Mouse (Mus musculus): Measurements from ENCODE around the gene Gm12185. TPM values are rescaled to one million over a fixed set of nuclear protein-coding genes. Genes with fewer than 3 reads are reported as not detected.

The Gm12185 gene
- polyA plus RNA-seq, 1 experiment from 2014 or later = not detected

DNA sequence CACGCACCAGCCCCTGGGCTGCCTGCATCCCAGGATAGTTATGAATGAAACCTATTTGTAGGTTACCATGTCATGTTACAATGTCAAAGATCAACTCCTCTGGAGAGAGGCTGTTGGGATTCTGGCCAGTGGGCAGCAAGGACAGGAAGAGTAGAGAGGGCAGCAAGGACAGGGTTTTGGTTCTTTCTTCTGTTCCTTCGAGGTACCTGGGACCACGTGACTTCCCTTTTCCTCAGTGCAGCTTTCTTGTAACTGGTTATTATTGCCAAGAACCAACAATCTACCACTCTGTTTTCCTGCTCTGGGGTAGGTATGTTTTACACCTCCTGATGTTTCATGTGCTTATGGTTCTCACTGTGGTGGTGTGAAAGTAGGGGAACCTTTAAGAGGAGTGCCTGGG lies 128.2 kb downstream of the Gm12185 start:
- Histone ChIP-seq H3K4me2 (ENCODE audit: low read depth, low read length) (no peak overlapping the region), H3K27ac (replicated peaks; ENCODE audit: low read depth, low read length) (no peak overlapping the region)

DNA sequence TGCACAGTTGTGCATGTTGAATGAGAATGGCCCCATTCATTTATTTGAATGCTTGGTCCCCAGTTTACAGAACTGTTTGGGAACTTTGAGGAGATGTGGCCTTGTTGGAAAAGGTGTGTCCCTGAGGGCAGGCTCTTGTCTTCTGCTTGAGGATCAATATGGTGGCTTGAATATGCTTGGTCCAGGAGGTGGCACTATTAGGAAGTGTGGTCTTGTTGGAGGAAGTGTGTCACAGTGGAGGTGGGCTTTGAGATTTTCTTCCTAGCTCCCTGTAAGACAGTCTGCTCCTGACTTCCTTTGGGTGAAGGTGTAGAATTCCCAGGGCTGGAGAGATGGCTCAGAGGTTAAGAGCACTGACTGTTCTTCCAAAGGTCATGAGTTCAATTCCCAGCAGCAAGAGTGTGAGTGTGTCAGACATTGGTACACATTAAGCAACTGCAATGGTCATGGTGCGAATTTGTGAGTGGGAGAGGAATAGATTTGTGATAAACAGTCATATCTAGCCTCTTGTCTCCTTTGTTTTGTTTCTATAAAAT lies 129.2 kb downstream of the Gm12185 start:
- no peak overlapping the region for H3K27ac ChIP-seq (replicated peaks; ENCODE audit: low read depth, low read length)
- H3K9ac ChIP-seq (replicated peaks; ENCODE audit: low read length) = no peak overlapping the region
- no peaks in the 10 kb centered on the region for H3K9me3 ChIP-seq (replicated peaks; ENCODE audit: control insufficient read depth, low read length)
- no peak overlapping the region for H3K4me2 ChIP-seq (ENCODE audit: low read depth, low read length)
- DNase-seq (ENCODE audit: low spot score) = no peak
- H3K4me3 ChIP-seq (ENCODE audit: low read depth, low read length) = no peak overlapping the region
- no peaks in the 10 kb centered on the region for H3K27me3 ChIP-seq (ENCODE audit: control insufficient read depth, insufficient read depth, low read length)
- WGBS = 76% methylated on average over 1 of the region's 1 CpGs
- H3K4me1 ChIP-seq (ENCODE audit: control insufficient read depth, insufficient read depth, low read length) = no peaks in the 10 kb centered on the region
- ATAC-seq (replicated peaks; ENCODE audit: insufficient number of reproducible peaks, low FRiP score, low TSS enrichment, low read depth) = no peak
- H3K36me3 ChIP-seq (replicated peaks; ENCODE audit: control insufficient read depth, insufficient read depth, low read depth, low read length) = no peaks in the 10 kb centered on the region

More for the DNA sequence above, 128.2 kb downstream of the Gm12185 start:
- no peak overlapping the region for H3K9ac ChIP-seq (replicated peaks; ENCODE audit: low read length)
- 78% methylated on average over 3 of the region's 3 CpGs for WGBS
- no peak overlapping the region for H3K4me3 ChIP-seq (ENCODE audit: low read depth, low read length)
- no peak for DNase-seq (ENCODE audit: low spot score)
- H3K36me3 ChIP-seq (replicated peaks; ENCODE audit: control insufficient read depth, insufficient read depth, low read depth, low read length) = no peaks in the 10 kb centered on the region
- H3K4me1 ChIP-seq (ENCODE audit: control insufficient read depth, insufficient read depth, low read length) = no peaks in the 10 kb centered on the region
- H3K9me3 ChIP-seq (replicated peaks; ENCODE audit: control insufficient read depth, low read length) = no peaks in the 10 kb centered on the region
- no peaks in the 10 kb centered on the region for H3K27me3 ChIP-seq (ENCODE audit: control insufficient read depth, insufficient read depth, low read length)
- ATAC-seq (replicated peaks; ENCODE audit: insufficient number of reproducible peaks, low FRiP score, low TSS enrichment, low read depth) = no peak

DNA sequence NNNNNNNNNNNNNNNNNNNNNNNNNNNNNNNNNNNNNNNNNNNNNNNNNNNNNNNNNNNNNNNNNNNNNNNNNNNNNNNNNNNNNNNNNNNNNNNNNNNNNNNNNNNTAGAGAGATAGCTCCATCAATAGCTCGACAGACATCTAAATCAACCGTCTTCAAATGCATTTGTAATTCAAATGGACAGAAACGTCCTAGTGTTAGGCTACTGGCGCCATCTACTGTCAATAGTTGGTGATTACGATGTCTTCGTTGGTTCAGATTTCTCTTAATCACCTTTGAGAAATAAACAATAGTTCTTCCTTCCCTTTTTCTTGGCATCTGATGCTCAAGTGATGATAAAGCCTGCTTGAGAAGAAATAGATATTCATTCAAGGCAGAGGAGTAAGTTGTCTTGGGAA lies 133.0 kb downstream of the Gm12185 start:
- Histone ChIP-seq H3K4me1 (ENCODE audit: control insufficient read depth, insufficient read depth, low read length) (no peaks in the 10 kb centered on the region), H3K27ac (replicated peaks; ENCODE audit: low read depth, low read length) (no peak overlapping the region), H3K4me2 (ENCODE audit: low read depth, low read length) (no peak overlapping the region), H3K36me3 (replicated peaks; ENCODE audit: control insufficient read depth, insufficient read depth, low read depth, low read length) (no peaks in the 10 kb centered on the region), H3K4me3 (ENCODE audit: low read depth, low read length) (no peak overlapping the region), H3K9me3 (replicated peaks; ENCODE audit: control insufficient read depth, low read length) (no peaks in the 10 kb centered on the region), H3K27me3 (ENCODE audit: control insufficient read depth, insufficient read depth, low read length) (no peaks in the 10 kb centered on the region), H3K9ac (replicated peaks; ENCODE audit: low read length) (no peak overlapping the region)
- peak; percentile 87 for DNase-seq (ENCODE audit: low spot score)
- ATAC-seq (replicated peaks; ENCODE audit: insufficient number of reproducible peaks, low FRiP score, low TSS enrichment, low read depth) = no peak
- WGBS = 0% methylated on average over 6 of the region's 6 CpGs

Other genes with a start within 250 kb of the Gm12185 start
- 755 and 775 TPM in 2 replicates for gene Rack1, start 191.9 kb downstream of the Gm12185 start, polyA plus RNA-seq (2014; fragmentation: Nextera tagmentation; extraction: Ambion mirVana)
- gene Trim41, start 174.9 kb downstream of the Gm12185 start, polyA plus RNA-seq (2014; fragmentation: Nextera tagmentation; extraction: Ambion mirVana) = 3.2 and 3.8 TPM in 2 replicates
- gene Trim7, start 166.1 kb downstream of the Gm12185 start, polyA plus RNA-seq (2014; fragmentation: Nextera tagmentation; extraction: Ambion mirVana) = 0.27 and 0.33 TPM in 2 replicates
- gene Gm12184, start 165.6 kb downstream of the Gm12185 start, polyA plus RNA-seq (2014; fragmentation: Nextera tagmentation; extraction: Ambion mirVana) = 7.7 and 14.0 TPM in 2 replicates
- 2.0 and 2.8 TPM in 2 replicates for gene Irgm1, start 120.5 kb downstream of the Gm12185 start, polyA plus RNA-seq (2014; fragmentation: Nextera tagmentation; extraction: Ambion mirVana)
- gene Gm5431, start 90.0 kb downstream of the Gm12185 start, polyA plus RNA-seq (2014; fragmentation: Nextera tagmentation; extraction: Ambion mirVana) = 0.11 and 0.26 TPM in 2 replicates
- gene Psme2b, start 46.0 kb downstream of the Gm12185 start, polyA plus RNA-seq (2014; fragmentation: Nextera tagmentation; extraction: Ambion mirVana) = 2.0 and 2.1 TPM in 2 replicates
- gene Olfr56, start 13.3 kb downstream of the Gm12185 start, polyA plus RNA-seq (2014; fragmentation: Nextera tagmentation; extraction: Ambion mirVana) = not detected in 2 replicates
- gene 9930111J21Rik1, start 12.8 kb downstream of the Gm12185 start, polyA plus RNA-seq (2014; fragmentation: Nextera tagmentation; extraction: Ambion mirVana) = 0.11 and 0.45 TPM in 2 replicates
- gene Tgtp1, start 1.9 kb upstream of the Gm12185 start, polyA plus RNA-seq (2014; fragmentation: Nextera tagmentation; extraction: Ambion mirVana) = not detected in 2 replicates
- 0.10 and 0.25 TPM in 2 replicates for gene 9930111J21Rik2, start 59.0 kb upstream of the Gm12185 start, polyA plus RNA-seq (2014; fragmentation: Nextera tagmentation; extraction: Ambion mirVana)
- not detected in 2 replicates for gene Tgtp2, start 72.0 kb upstream of the Gm12185 start, polyA plus RNA-seq (2014; fragmentation: Nextera tagmentation; extraction: Ambion mirVana)
- gene Ifi47, start 84.4 kb upstream of the Gm12185 start, polyA plus RNA-seq (2014; fragmentation: Nextera tagmentation; extraction: Ambion mirVana) = 0.56 and 1.2 TPM in 2 replicates
- not detected in 2 replicates for gene Olfr1396, start 122.6 kb upstream of the Gm12185 start, polyA plus RNA-seq (2014; fragmentation: Nextera tagmentation; extraction: Ambion mirVana)
- gene Olfr1395, start 150.0 kb upstream of the Gm12185 start, polyA plus RNA-seq (2014; fragmentation: Nextera tagmentation; extraction: Ambion mirVana) = not detected in 2 replicates
- gene Olfr1394, start 162.2 kb upstream of the Gm12185 start, polyA plus RNA-seq (2014; fragmentation: Nextera tagmentation; extraction: Ambion mirVana) = not detected in 2 replicates
- 0.15 and 0.77 TPM in 2 replicates for gene Btnl9, start 194.9 kb upstream of the Gm12185 start, polyA plus RNA-seq (2014; fragmentation: Nextera tagmentation; extraction: Ambion mirVana)
- 64.0 and 66.1 TPM in 2 replicates for gene Zfp62, start 211.1 kb upstream of the Gm12185 start, polyA plus RNA-seq (2014; fragmentation: Nextera tagmentation; extraction: Ambion mirVana)